Mouse (Mus musculus): ENCODE results near the gene Gab2.

DNA sequence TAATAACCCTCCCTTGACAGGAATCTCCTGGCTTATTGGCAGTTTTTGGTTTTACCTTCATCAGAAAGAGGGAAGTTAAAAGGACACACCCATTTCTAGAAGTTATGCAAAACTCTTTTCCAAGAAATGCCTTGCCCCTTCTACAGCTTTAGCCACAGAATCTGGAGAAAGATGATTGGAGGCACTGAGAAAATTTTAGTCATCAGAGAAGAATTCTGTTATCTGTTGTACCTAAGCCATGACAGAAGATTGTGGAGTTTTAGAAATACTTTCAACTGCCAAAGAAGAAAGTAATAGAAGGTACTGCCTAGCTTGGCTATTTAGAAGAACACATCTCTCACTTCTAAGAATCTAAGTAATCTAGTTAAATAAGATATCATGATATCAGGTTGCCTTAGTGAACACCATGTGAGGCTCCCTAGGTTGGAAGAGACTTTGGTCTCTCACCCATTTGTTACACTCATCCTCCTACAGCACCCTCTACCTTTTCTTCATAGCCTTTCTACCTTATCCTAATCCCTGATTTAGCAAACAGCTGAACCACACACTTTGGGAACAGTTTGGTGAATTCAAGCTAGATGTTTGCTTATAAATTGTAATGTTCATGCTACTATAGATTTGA lies 128.8 kb downstream of the Gab2 start:
- TF ChIP-seq CTCF (conservative IDR thresholded peaks at IDR 0.05; ENCODE audit: insufficient read depth, insufficient read length, low read depth, low read length) (no peak), POLR2A (IDR thresholded peaks at IDR 0.05; ENCODE audit: low read depth, low read length) (no peak)

All from kidney, adult 2 months (tissue).